Mouse (Mus musculus) small intestine, adult 2 months (tissue): ENCODE data around the gene Igsf3. TPM values are rescaled to one million over a fixed set of nuclear protein-coding genes. Genes with fewer than 3 reads are reported as not detected.

Experiments
- H3K27ac ChIP-seq: fragments of 200-500 bp; 2 replicates; pipeline ENCODE4 v1.5.1; 2012; ENCODE audit warnings: low read depth, low read length, control low read depth, inconsistent platforms; ENCODE audit not compliant: insufficient read depth
- H3K27me3 ChIP-seq: fragments of 200-500 bp; 2 replicates; pipeline ENCODE4 v1.6.1; 2012; ENCODE audit warnings: mild to moderate bottlenecking, moderate library complexity, low read length, inconsistent platforms; ENCODE audit not compliant: control insufficient read depth, insufficient read depth
- H3K36me3 ChIP-seq: fragments of 200-500 bp; 2 replicates; pipeline ENCODE4 v1.6.1; 2012; ENCODE audit warnings: mild to moderate bottlenecking, low read length, control low read depth, inconsistent platforms; ENCODE audit not compliant: control insufficient read depth, insufficient read depth
- H3K4me1 ChIP-seq: fragments of 200-500 bp; 2 replicates; pipeline ENCODE4 v1.6.1; 2012; ENCODE audit warnings: low read length, inconsistent platforms, mixed read lengths; ENCODE audit not compliant: control insufficient read depth, insufficient read depth, insufficient read length
- H3K4me3 ChIP-seq: fragments of 200-500 bp; 2 replicates; pipeline ENCODE4 v1.5.1; 2012; ENCODE audit warnings: low read depth, mild to moderate bottlenecking, control low read depth, inconsistent platforms, low read length, moderate library complexity
- CTCF ChIP-seq: fragments of 200-500 bp; IDR thresholded peaks from 2 replicates; pipeline ENCODE4 v1.5.1; 2012; ENCODE audit warnings: low read depth, mild to moderate bottlenecking, control low read depth, inconsistent platforms, low read length, moderate library complexity, mixed read lengths; ENCODE audit not compliant: insufficient replicate concordance, insufficient read length; ENCODE audit errors: extremely low read depth
- POLR2A ChIP-seq: fragments of 200-500 bp; IDR thresholded peaks from 2 replicates; pipeline ENCODE4 v1.6.1; 2012; ENCODE audit warnings: low read depth, mild to moderate bottlenecking, control low read depth, inconsistent platforms, low read length, moderate library complexity
- WGBS: fragments of 180-500 bp; shearing (Covaris S2); methylation state at CpG from one replicate; pipeline ENCODE4 v1.1.7; 2018; 5-methylcytosine and 5-hydroxymethylcytosine counted together
- polyA plus RNA-seq: library from polyadenylated mRNA; depleted of rRNA; stranded (reverse); fragments of >200 nt; gene quantifications from 2 replicates; pipeline ENCODE4 v1.2.3, GENCODE M21; 2012

The Igsf3 gene
- polyA plus RNA-seq, 1 experiment, result 17.0 TPM

GRCm38 (mm10) chr3:101430755-101431115 lies 53.9 kb downstream of the Igsf3 start:
- peaks cover 16% of the 10 kb centered on the region for H3K36me3 ChIP-seq
- WGBS, result 67% methylated on average over 2 of the region's 2 CpGs
- TF ChIP-seq POLR2A (no peak), CTCF (no peak)
- no peak overlapping the region for H3K4me3 ChIP-seq
- no peaks in the 10 kb centered on the region for H3K27me3 ChIP-seq
- H3K4me1 ChIP-seq, result no peaks in the 10 kb centered on the region
- no peak overlapping the region for H3K27ac ChIP-seq

- Histone ChIP-seq H3K4me1 (no peaks in the 10 kb centered on the region), H3K27ac (no peak overlapping the region), H3K27me3 (no peaks in the 10 kb centered on the region), H3K36me3 (peaks cover 21% of the 10 kb centered on the region), H3K4me3 (no peak overlapping the region)
- WGBS, result 91% methylated on average over 8 of the region's 8 CpGs
- no peak for TF ChIP-seq POLR2A
- no peak for TF ChIP-seq CTCF
Measured at GRCm38 (mm10) chr3:101435672-101436071, 58.8 kb downstream of the Igsf3 start.

- H3K4me3 ChIP-seq, result no peak overlapping the region
- no peak overlapping the region for H3K27ac ChIP-seq
- no peak for TF ChIP-seq CTCF
- no peak for TF ChIP-seq POLR2A
- no peaks in the 10 kb centered on the region for H3K4me1 ChIP-seq
- no peaks in the 10 kb centered on the region for H3K27me3 ChIP-seq
- H3K36me3 ChIP-seq, result peaks cover 19% of the 10 kb centered on the region
- 88% methylated on average over 4 of the region's 4 CpGs for WGBS
Measured at GRCm38 (mm10) chr3:101436469-101436868, 59.6 kb downstream of the Igsf3 start.

GRCm38 (mm10) chr3:101437021-101437563 lies 60.2 kb downstream of the Igsf3 start:
- no peak overlapping the region for H3K4me3 ChIP-seq
- TF ChIP-seq CTCF, result no peak
- no peak for TF ChIP-seq POLR2A
- H3K27ac ChIP-seq, result no peak overlapping the region
- no peaks in the 10 kb centered on the region for H3K27me3 ChIP-seq
- H3K36me3 ChIP-seq, result peaks cover 18% of the 10 kb centered on the region
- 89% methylated on average over 12 of the region's 12 CpGs for WGBS
- H3K4me1 ChIP-seq, result no peaks in the 10 kb centered on the region

GRCm38 (mm10) chr3:101443265-101443881 lies 66.5 kb downstream of the Igsf3 start:
- Histone ChIP-seq H3K4me3 (no peak overlapping the region), H3K27me3 (no peaks in the 10 kb centered on the region), H3K36me3 (peaks cover 7% of the 10 kb centered on the region), H3K27ac (no peak overlapping the region), H3K4me1 (peaks cover 6% of the 10 kb centered on the region)
- WGBS, result 84% methylated on average over 11 of the region's 11 CpGs
- TF ChIP-seq POLR2A, result no peak
- TF ChIP-seq CTCF, result no peak

GRCm38 (mm10) chr3:101444437-101444836 lies 67.6 kb downstream of the Igsf3 start:
- peaks cover 5% of the 10 kb centered on the region for H3K36me3 ChIP-seq
- H3K4me1 ChIP-seq, result peaks cover 6% of the 10 kb centered on the region
- H3K27me3 ChIP-seq, result no peaks in the 10 kb centered on the region
- no peak for TF ChIP-seq POLR2A
- TF ChIP-seq CTCF, result no peak
- 30% methylated on average over 8 of the region's 8 CpGs for WGBS
- no peak overlapping the region for H3K4me3 ChIP-seq
- H3K27ac ChIP-seq, result no peak overlapping the region

- H3K27me3 ChIP-seq, result no peaks in the 10 kb centered on the region
- H3K27ac ChIP-seq, result no peak overlapping the region
- TF ChIP-seq CTCF (no peak), POLR2A (no peak)
- H3K4me3 ChIP-seq, result no peak overlapping the region
- H3K36me3 ChIP-seq, result peaks cover 9% of the 10 kb centered on the region
- WGBS, result 66% methylated on average over 4 of the region's 4 CpGs
- H3K4me1 ChIP-seq, result peaks cover 6% of the 10 kb centered on the region
Measured at GRCm38 (mm10) chr3:101447239-101447638, 70.4 kb downstream of the Igsf3 start.
